Mouse (Mus musculus) stomach, embryonic 16.5 days (tissue): ENCODE results near the gene P2rx2. TPM values are rescaled to one million over a fixed set of nuclear protein-coding genes. Genes with fewer than 3 reads are reported as not detected.

ENCODE experiments used
- ATAC-seq: fragments of 200-750 bp; cut with Nextera tagmentation; 2 replicates; pipeline ENCODE4 v1.8.0; 2017; ENCODE audit warnings: moderate number of reproducible peaks, moderate TSS enrichment; ENCODE audit not compliant: insufficient read depth, low FRiP score
- H3K27ac ChIP-seq: fragments of 300-500 bp; sonication (generic); 2 replicates; pipeline ENCODE4 v1.5.1; 2014; ENCODE audit warnings: low read length
- H3K27me3 ChIP-seq: fragments of 300-500 bp; sonication (generic); 2 replicates; pipeline ENCODE4 v1.6.1; 2014; ENCODE audit warnings: low read length, control low read depth, mixed read lengths; ENCODE audit not compliant: control insufficient read depth, insufficient read depth
- H3K36me3 ChIP-seq: fragments of 300-500 bp; sonication (generic); 2 replicates; pipeline ENCODE4 v1.6.1; 2014; ENCODE audit warnings: low read length; ENCODE audit not compliant: control insufficient read depth, insufficient read depth
- H3K4me1 ChIP-seq: fragments of 300-500 bp; sonication (generic); 2 replicates; pipeline ENCODE4 v1.6.1; 2014; ENCODE audit warnings: low read length, control low read depth, mixed read lengths; ENCODE audit not compliant: control insufficient read depth, insufficient read depth
- H3K4me2 ChIP-seq: fragments of 300-500 bp; sonication (generic); 2 replicates; pipeline ENCODE4 v1.6.1; 2014; ENCODE audit warnings: low read depth, low read length, mixed read lengths
- H3K4me3 ChIP-seq: fragments of 300-500 bp; sonication (generic); replicated peaks from 2 replicates; pipeline ENCODE4 v1.5.1; 2014; ENCODE audit warnings: mild to moderate bottlenecking, low read length
- H3K9ac ChIP-seq: fragments of 300-500 bp; sonication (generic); 2 replicates; pipeline ENCODE4 v1.6.1; 2014; ENCODE audit warnings: low read length
- H3K9me3 ChIP-seq: fragments of 300-500 bp; sonication (generic); replicated peaks from 2 replicates; pipeline ENCODE4 v1.6.1; 2016; ENCODE audit warnings: low read length, control low read depth; ENCODE audit not compliant: control insufficient read depth
- WGBS: fragments of 180-500 bp; shearing (Covaris S2); extraction: QIAGEN DNeasy Blood & Tissue Kit; methylation state at CpG from one replicate; pipeline ENCODE4 v1.1.7; 2014; 5-methylcytosine and 5-hydroxymethylcytosine counted together
- polyA plus RNA-seq: library from polyadenylated mRNA; unstranded; fragments of >200 nt; fragmentation: Nextera tagmentation; extraction: Ambion mirVana; gene quantifications from 2 replicates; pipeline ENCODE4 v1.2.1, GENCODE M21; 2015

The P2rx2 gene
- polyA plus RNA-seq, 1 experiment from 2014 or later: 0.72 TPM

DNA sequence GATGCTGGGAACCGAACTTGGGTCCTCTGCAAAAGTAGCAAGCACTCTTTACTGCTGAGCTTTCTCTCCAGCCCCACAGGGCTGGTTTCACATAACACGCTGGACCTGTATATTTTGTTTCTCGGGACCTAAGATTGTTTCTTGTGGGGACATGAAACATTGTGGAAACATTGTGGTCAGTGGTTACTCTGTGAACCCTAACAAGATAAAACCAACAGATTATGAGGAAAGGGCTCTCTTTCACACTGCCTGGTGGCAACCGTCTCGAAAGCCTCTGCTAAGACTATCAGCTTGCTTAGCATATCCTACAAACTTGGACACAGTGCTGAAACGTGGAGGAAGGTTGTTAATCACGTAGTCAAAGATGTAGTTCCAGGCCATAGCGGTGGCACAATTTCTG is 4.0 kb upstream of the P2rx2 start:
- Histone ChIP-seq H3K4me1 (peaks cover 4% of the 10 kb centered on the region; the same call in 1 of the 2 replicates), H3K27me3 (peaks cover 6% of the 10 kb centered on the region), H3K27ac (no peak overlapping the region), H3K9me3 (no peaks in the 10 kb centered on the region), H3K4me2 (no peak overlapping the region), H3K4me3 (no peak overlapping the region), H3K9ac (no peak overlapping the region), H3K36me3 (no peaks in the 10 kb centered on the region)
- WGBS: 80% methylated on average over 8 of the region's 8 CpGs
- ATAC-seq: no peak

DNA sequence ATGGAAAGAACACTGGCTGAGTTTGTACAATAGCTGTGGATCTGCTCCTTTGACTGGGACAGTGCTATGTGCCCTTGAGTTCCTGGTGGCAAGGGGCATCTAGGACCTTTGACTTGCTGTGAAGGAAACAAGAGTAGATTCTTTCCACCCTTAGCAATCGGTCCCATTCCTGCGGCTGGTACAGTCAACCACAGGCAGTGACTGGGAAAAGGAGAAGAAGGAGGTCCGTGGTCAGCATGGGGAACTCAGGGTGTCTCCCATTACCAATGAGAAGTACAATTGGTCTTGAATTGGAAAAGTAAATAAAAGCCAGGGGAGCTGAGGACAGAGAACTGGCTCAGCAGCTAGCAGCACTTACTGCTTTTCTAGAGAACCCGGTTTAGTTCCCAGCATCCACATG is 2.5 kb upstream of the P2rx2 start:
- no peak for ATAC-seq
- H3K4me3 ChIP-seq: no peak overlapping the region
- H3K9ac ChIP-seq: no peak overlapping the region
- no peak overlapping the region for H3K4me2 ChIP-seq
- H3K36me3 ChIP-seq: no peaks in the 10 kb centered on the region
- 75% methylated on average over 4 of the region's 4 CpGs for WGBS
- H3K27ac ChIP-seq: no peak overlapping the region
- peaks cover 4% of the 10 kb centered on the region; the same call in 1 of the 2 replicates for H3K4me1 ChIP-seq
- H3K9me3 ChIP-seq: no peaks in the 10 kb centered on the region
- peaks cover 15% of the 10 kb centered on the region for H3K27me3 ChIP-seq

DNA sequence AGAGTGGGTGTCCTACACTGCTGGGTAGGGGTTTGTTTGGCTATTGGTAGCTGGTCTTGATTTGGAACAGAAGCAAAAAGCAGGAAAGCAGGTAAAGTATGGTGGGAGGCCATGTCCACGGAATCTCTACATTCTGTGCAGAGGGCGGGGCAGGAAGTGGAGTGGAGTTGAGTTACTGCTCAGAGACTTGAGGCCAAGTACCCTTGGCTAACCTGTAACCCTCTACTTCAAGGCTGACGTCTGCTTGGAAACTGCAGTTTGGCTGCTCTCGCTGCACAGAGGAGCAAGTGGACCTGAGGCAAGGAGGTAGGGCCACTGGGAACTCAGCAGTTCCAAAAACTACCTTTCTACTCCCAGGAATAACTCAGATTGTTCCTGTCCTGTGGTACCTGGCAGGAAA is 1.5 kb upstream of the P2rx2 start, which contains the start of gene Lrcol1:
Gene Lrcol1 (plus strand): TSS at position 207 of the 400 bp plus-strand sequence.
- Histone ChIP-seq H3K27me3 (peaks cover 15% of the 10 kb centered on the region), H3K4me3 (no peak within 1 kb of the TSS), H3K9me3 (no peaks in the 10 kb centered on the region), H3K27ac (no peak within 1 kb of the TSS), H3K36me3 (no peaks in the 10 kb centered on the region), H3K4me1 (peaks cover 4% of the 10 kb centered on the region; the same call in 1 of the 2 replicates), H3K4me2 (no peak within 1 kb of the TSS), H3K9ac (no peak within 1 kb of the TSS)
- 65% methylated on average over 4 of the region's 4 CpGs for WGBS
- no peak for ATAC-seq

DNA sequence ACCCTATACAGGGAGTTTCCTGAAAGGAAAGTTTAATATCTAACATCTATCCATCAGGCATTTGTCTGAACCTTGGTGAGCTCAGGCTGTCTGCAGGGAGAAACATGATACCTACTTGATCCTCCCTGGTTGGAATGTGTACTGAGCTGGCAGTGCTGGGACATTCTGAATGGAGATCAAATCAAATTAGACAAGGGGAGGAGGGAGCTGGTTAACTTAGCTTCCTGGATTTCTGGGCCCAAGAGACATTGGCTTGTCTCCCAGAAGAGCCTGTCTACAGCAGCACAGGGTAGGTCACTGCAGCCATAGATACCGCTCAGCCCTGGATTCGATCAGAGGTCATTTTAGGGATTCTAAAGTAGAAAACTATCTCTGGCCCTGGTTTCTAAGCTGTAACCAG is 4.2 kb downstream of the P2rx2 start:
- Histone ChIP-seq H3K9me3 (no peaks in the 10 kb centered on the region), H3K27me3 (peaks cover 15% of the 10 kb centered on the region), H3K4me2 (no peak overlapping the region), H3K4me3 (no peak overlapping the region), H3K4me1 (peaks cover 4% of the 10 kb centered on the region; the same call in 1 of the 2 replicates), H3K36me3 (0 out of 2 replicates have a peak, but pooled peaks cover 7% of the 10 kb centered on the region), H3K27ac (no peak overlapping the region), H3K9ac (no peak overlapping the region)
- ATAC-seq: no peak
- WGBS: 74% methylated on average over 2 of the region's 2 CpGs

DNA sequence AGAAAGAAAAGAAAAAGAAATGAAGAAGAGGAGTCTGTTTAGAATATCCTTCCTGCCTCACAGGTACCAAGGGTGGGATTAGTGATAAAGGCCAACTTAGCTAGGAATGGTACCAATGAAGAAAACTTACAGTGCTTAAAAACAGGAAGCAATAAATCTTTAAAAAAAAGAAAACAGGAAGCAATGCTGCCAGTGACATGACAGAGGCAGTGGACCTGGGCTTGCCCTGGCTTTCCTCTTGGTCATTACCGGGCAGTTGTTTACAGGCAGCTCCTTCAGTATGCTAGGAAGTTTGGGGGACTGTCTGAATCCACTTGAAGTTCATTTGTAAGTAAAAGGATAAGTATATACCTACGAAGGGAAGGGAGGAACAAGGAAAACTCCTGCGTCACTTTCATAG is 12.5 kb downstream of the P2rx2 start:
- H3K9me3 ChIP-seq: no peaks in the 10 kb centered on the region
- no peak overlapping the region for H3K4me3 ChIP-seq
- H3K4me1 ChIP-seq: no peaks in the 10 kb centered on the region
- H3K27me3 ChIP-seq: no peaks in the 10 kb centered on the region
- H3K4me2 ChIP-seq: no peak overlapping the region
- no peak for ATAC-seq
- peaks cover 15% of the 10 kb centered on the region; the same call in 1 of the 2 replicates for H3K36me3 ChIP-seq
- H3K27ac ChIP-seq: no peak overlapping the region
- no peak overlapping the region for H3K9ac ChIP-seq
- WGBS: 76% methylated on average over 3 of the region's 3 CpGs

DNA sequence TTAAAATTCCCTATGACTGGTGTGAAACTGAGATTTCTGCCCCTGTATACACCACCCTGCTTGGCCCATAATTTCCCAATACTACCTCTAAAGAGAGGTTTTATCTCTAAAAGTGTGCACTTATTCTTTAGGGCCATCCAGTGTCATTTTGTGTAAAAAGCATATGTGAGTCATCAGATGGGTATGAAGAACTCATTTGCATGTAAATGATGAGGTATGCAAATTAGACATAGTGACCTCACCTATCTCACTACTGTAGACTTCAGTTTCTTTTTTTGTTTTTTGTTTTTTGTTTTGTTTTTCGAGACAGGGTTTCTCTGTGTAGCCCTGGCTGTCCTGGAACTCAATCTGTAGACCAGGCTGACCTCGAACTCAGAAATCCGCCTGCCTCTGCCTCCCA is 29.9 kb downstream of the P2rx2 start:
- H3K27me3 ChIP-seq: no peaks in the 10 kb centered on the region
- no peak overlapping the region for H3K4me3 ChIP-seq
- no peaks in the 10 kb centered on the region for H3K9me3 ChIP-seq
- WGBS: 93% methylated on average over 3 of the region's 3 CpGs
- no peak overlapping the region for H3K27ac ChIP-seq
- H3K36me3 ChIP-seq: peaks cover 8% of the 10 kb centered on the region; the same call in 1 of the 2 replicates
- no peak overlapping the region for H3K4me2 ChIP-seq
- no peak for ATAC-seq
- H3K9ac ChIP-seq: no peak overlapping the region
- H3K4me1 ChIP-seq: no peaks in the 10 kb centered on the region

DNA sequence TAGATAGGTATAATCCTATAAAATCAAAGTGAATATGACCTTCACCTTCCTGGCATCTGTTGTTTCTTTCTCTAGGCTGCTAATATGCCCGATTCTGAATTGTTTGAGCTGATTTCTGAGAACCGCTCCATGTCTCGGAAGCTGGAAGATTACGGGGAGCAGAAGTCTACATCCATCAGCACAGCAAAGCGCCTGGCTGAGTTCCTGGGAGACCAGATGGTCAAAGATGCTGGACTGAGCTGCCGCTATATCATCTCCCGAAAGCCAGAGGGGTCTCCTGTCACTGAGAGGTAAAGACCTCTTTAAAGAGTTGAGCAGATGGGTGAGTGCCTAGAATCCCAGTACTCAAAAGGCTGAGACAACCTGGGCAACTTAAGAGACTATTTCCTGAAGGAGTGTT is 34.2 kb downstream of the P2rx2 start:
- no peaks in the 10 kb centered on the region for H3K4me1 ChIP-seq
- no peak for ATAC-seq
- 90% methylated on average over 7 of the region's 7 CpGs for whole genome bisulfite sequencing
- no peaks in the 10 kb centered on the region for H3K27me3 ChIP-seq
- no peak overlapping the region for H3K4me2 ChIP-seq
- H3K4me3 ChIP-seq: no peak overlapping the region
- no peaks in the 10 kb centered on the region for H3K9me3 ChIP-seq
- H3K27ac ChIP-seq: no peak overlapping the region
- H3K9ac ChIP-seq: no peak overlapping the region
- H3K36me3 ChIP-seq: peaks cover 6% of the 10 kb centered on the region

DNA sequence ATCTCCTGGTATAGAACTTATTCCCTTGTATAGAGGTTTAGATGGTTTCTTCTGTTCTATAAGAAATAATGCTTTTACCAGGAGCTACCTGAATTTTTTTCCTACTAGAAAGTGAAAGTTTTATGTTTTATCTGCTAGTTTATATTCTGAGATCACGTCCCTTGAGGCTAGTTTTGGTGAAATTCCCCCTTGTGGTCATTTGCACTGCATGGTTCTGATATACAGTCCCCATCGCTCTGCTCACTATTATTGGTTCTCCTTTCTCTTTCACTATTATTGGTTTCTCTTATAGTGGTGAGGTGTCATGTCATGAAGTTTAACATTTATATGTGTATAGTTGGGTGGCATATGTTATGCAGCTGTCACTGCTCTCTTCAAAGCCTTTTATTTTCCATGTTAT is 42.4 kb downstream of the P2rx2 start:
- H3K36me3 ChIP-seq: peaks cover 3% of the 10 kb centered on the region; the same call in 1 of the 2 replicates
- H3K4me3 ChIP-seq: no peak overlapping the region
- no peaks in the 10 kb centered on the region for H3K4me1 ChIP-seq
- ATAC-seq: no peak
- H3K27ac ChIP-seq: no peak overlapping the region
- 88% methylated on average over 2 of the region's 2 CpGs for WGBS
- H3K27me3 ChIP-seq: no peaks in the 10 kb centered on the region
- H3K9ac ChIP-seq: no peak overlapping the region
- no peaks in the 10 kb centered on the region for H3K9me3 ChIP-seq
- no peak overlapping the region for H3K4me2 ChIP-seq

DNA sequence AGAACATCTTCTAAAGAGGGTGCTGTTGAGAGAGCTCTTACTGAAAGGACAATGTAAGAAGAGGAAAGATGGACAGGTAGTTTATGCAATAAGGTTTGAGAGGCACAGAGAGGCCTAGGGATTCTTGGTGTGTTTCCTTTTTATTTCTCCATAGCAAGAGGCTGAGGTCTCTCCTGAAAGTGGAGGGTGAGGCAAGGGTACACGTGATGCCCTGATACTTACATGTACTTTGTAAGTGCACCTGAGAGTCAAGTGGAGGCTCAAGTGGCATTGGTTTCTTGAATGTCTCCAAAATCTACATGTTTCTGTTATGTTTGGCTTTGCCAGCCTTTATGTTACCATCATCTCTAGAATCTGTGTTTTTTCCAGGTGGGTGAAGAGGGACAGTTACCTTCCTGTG is 46.4 kb downstream of the P2rx2 start:
- H3K9me3 ChIP-seq: no peaks in the 10 kb centered on the region
- H3K4me1 ChIP-seq: no peaks in the 10 kb centered on the region
- WGBS: 92% methylated on average over 1 of the region's 1 CpGs
- H3K4me2 ChIP-seq: no peak overlapping the region
- H3K27me3 ChIP-seq: no peaks in the 10 kb centered on the region
- no peak overlapping the region for H3K4me3 ChIP-seq
- H3K27ac ChIP-seq: no peak overlapping the region
- no peak for ATAC-seq
- H3K9ac ChIP-seq: no peak overlapping the region
- H3K36me3 ChIP-seq: peaks cover 8% of the 10 kb centered on the region; the same call in 1 of the 2 replicates
